Mouse (Mus musculus): ENCODE results near the gene Prpsap1. TPM values are rescaled to one million over a fixed set of nuclear protein-coding genes. Genes with fewer than 3 reads are reported as not detected.
"Not testable (repeated sequence)": the region's sequence is repeated elsewhere in the genome, so short reads cannot be mapped to it uniquely, and the experiment has no call there.

Prpsap1 gene
- polyA plus RNA-seq, 1 experiment from 2014 or later, result 18.4 TPM

DNA sequence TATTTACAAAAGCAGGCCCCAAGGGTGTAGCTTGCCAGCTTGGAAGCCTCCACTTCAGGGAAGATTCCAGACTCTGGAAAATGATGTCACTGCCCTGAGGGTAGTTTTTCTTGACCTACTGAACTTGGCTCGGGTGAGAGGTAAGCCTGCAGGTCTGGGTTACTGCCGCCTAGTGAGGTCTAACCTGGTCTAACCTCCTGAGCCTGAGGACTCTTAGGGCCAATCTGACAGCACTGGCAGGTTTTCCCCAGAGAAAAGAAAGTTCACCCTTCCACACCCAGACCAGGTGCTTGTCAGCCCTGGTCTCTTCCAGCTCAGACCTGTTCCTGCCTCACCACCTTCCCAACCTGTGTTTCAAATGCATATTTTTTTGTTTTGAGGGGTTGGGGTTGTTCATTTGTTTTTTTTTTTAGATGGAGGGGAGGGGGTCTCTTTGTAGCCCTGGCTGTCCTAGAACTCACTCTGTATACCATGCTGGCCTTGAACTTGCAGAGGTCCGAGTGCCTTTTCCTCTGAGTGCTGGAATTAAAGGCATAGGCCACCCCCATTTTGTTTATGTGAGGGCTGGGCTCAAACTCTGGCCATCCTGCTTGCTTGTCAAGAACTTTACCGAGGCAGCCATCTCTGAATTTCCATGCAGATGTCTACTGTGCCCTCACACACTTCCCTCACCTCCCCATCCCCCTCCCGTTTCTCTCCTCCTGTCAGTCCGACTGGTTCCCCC is 67.0 kb downstream of the Prpsap1 start:
- Histone ChIP-seq H3K79me2 (ENCODE audit: inconsistent target) (no peaks in the 10 kb centered on the region), H3K4me3 (ENCODE audit: inconsistent target) (no peak overlapping the region), H3K27ac (no peak overlapping the region), H3K36me3 (ENCODE audit: inconsistent target) (no peaks in the 10 kb centered on the region)
- 90% methylated on average over 6 of the region's 6 CpGs for WGBS (ENCODE audit: missing documents)

GRCm38 (mm10) chr11:116426328-116426727 is 67.7 kb downstream of the Prpsap1 start:
- H3K27ac ChIP-seq; H3K36me3 ChIP-seq (ENCODE audit: inconsistent target); H3K79me2 ChIP-seq (ENCODE audit: inconsistent target); H3K4me3 ChIP-seq (ENCODE audit: inconsistent target): not testable (repeated sequence)
- WGBS (ENCODE audit: missing documents), result 88% methylated on average over 10 of the region's 11 CpGs

DNA sequence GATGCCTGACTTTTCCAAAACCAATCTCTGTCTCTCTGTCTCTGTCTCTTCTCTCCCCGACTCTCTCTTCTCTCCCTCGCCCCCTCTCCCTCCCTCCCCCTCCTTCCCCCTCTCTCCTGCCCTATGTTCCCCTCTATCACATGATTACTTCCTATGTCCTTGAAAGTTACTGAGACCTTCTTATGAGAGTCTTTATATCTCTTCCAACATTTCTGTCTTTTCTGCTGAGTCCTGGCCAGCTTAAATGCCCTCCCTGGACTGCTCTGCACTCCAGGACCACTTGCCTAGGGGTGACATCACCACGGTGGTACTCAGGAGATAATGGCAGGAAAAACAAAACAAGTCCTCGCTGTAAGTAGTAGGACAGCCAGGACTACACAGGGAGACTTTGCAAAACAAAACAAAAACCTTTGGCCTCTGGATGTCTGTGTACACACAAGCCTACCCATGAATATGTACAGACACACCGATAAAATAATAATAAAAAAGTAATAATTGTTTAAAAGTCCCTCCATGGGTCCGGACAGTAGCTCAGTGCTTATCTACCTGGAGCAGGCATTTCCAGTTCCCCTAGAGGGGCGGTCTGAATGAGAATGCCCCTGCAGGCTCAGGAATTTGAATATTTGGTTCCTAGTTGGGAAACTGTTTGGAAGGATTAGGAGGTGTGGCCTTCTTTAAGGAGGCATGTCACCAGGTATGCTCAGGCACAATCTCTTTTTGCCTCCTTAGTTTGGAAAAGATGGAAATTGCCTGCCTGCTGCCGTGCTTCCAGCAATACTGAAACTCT is 69.2 kb downstream of the Prpsap1 start:
- Histone ChIP-seq H3K79me2 (ENCODE audit: inconsistent target) (no peaks in the 10 kb centered on the region), H3K27ac (peak overlapping the region; percentile 87), H3K4me3 (ENCODE audit: inconsistent target) (no peak overlapping the region), H3K36me3 (ENCODE audit: inconsistent target) (no peaks in the 10 kb centered on the region)
- 37% methylated on average over 8 of the region's 8 CpGs for WGBS (ENCODE audit: missing documents)

GRCm38 (mm10) chr11:116423782-116424620 is 70.0 kb downstream of the Prpsap1 start:
- Histone ChIP-seq H3K79me2 (ENCODE audit: inconsistent target) (no peaks in the 10 kb centered on the region), H3K36me3 (ENCODE audit: inconsistent target) (no peaks in the 10 kb centered on the region), H3K4me3 (ENCODE audit: inconsistent target) (peak overlapping the region; percentile 10; the same call in 1 of the 2 replicates), H3K27ac (peak overlapping the region; percentile 87)
- WGBS (ENCODE audit: missing documents), result 20% methylated on average over 9 of the region's 10 CpGs

DNA sequence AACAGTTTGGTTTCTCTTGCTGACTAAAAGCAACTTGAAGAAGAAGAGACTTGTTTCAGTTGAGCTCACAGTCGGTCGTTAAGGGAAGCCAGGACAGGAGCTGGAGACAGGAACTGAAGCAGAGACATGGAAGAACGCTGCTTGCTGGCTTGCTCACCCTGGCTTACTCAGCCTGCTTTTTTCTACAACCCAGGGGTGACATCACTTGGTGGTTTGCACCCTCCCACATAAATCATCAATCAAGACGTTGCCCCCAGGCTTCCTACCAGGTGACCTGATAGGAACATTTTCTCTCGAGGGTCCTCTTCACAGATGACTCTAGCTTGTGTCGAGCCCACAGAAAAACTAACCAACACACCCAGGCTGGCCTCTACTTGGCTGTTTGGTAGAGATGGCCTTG is 70.8 kb downstream of the Prpsap1 start:
- WGBS (ENCODE audit: missing documents), result 78% methylated on average over 6 of the region's 6 CpGs
- Histone ChIP-seq H3K36me3 (ENCODE audit: inconsistent target) (no peaks in the 10 kb centered on the region), H3K4me3 (ENCODE audit: inconsistent target) (no peak overlapping the region), H3K27ac (peak overlapping the region; percentile 87), H3K79me2 (ENCODE audit: inconsistent target) (no peaks in the 10 kb centered on the region)

DNA sequence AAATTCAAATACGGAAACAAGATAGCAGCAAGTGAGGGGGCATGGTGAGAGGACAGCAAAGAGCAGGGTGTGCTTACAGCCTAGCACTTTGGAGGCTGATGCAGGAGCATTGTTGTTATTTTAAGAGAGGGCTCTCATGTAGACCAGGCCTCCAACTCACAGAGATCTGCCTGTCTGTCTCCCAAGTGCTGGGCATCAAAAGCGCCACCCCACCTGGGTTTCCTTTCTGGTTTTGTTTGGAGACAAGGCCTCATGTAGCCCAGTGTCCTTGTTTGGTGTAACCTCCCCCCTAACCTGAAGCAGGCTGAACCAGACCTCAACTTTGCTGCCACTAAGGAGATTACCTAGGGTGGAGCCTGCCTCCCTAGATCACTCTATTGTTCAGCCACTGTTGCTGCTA is 71.4 kb downstream of the Prpsap1 start:
- WGBS (ENCODE audit: missing documents), result 97% methylated on average over 2 of the region's 2 CpGs
- Histone ChIP-seq H3K36me3 (ENCODE audit: inconsistent target) (no peaks in the 10 kb centered on the region), H3K4me3 (ENCODE audit: inconsistent target) (no peak overlapping the region), H3K79me2 (ENCODE audit: inconsistent target) (no peaks in the 10 kb centered on the region), H3K27ac (no peak overlapping the region)

DNA sequence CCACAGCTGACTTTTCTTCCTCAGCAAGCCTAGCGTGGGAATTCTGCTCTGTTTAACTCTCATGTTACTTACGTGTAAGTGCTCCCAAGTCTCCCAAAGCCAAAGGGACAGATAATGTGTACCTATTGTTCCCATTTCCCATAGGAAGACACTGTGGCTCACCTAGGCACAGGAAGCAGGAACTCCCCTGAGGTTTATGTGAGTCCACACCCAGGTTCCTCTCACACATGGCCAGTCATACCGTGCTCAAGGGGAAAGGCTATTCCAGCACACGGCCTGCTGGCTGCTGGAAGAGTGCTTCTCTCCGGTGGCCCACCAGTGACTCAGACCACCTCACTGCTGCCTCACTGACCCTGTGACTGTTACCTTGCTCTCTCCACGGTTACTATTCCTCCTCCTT is 72.9 kb downstream of the Prpsap1 start:
- Histone ChIP-seq H3K4me3 (ENCODE audit: inconsistent target) (no peak overlapping the region), H3K36me3 (ENCODE audit: inconsistent target) (no peaks in the 10 kb centered on the region), H3K79me2 (ENCODE audit: inconsistent target) (no peaks in the 10 kb centered on the region), H3K27ac (no peak overlapping the region)
- WGBS (ENCODE audit: missing documents), result 85% methylated on average over 6 of the region's 6 CpGs

Other genes starting within 250 kb of the Prpsap1 start
- gene Srp68, start 220.0 kb downstream of the Prpsap1 start, polyA plus RNA-seq (2018), result 50.2 to 71.9 TPM (median 56.6 TPM) in 3 replicates
- gene Galr2, start 213.3 kb downstream of the Prpsap1 start, polyA plus RNA-seq (2018), result not detected in 3 replicates
- 22.2 to 30.5 TPM (median 26.9 TPM) in 3 replicates for gene Exoc7, start 187.0 kb downstream of the Prpsap1 start, polyA plus RNA-seq (2018)
- not detected in 3 replicates for gene Foxj1, start 158.8 kb downstream of the Prpsap1 start, polyA plus RNA-seq (2018)
- 12.1 to 23.4 TPM (median 14.0 TPM) in 3 replicates for gene Rnf157, start 81.2 kb downstream of the Prpsap1 start, polyA plus RNA-seq (2018)
- 18.0 to 34.4 TPM (median 27.5 TPM) in 3 replicates for gene Ubald2, start 60.1 kb downstream of the Prpsap1 start, polyA plus RNA-seq (2018)
- gene Qrich2, start 28.0 kb downstream of the Prpsap1 start, polyA plus RNA-seq (2018), result not detected in 3 replicates
- gene Sphk1, start 36.7 kb upstream of the Prpsap1 start, polyA plus RNA-seq (2018), result 0.12 to 0.22 TPM in 2 of 3 replicates, not detected in the other
- 4.4 to 9.2 TPM (median 5.4 TPM) in 3 replicates for gene Ube2o, start 87.2 kb upstream of the Prpsap1 start, polyA plus RNA-seq (2018)
- gene Aanat, start 92.2 kb upstream of the Prpsap1 start, polyA plus RNA-seq (2018), result not detected in 3 replicates
- gene Rhbdf2, start 132.8 kb upstream of the Prpsap1 start, polyA plus RNA-seq (2018), result 14.2 to 37.1 TPM (median 21.7 TPM) in 3 replicates
- not detected in 3 replicates for gene Prcd, start 159.3 kb upstream of the Prpsap1 start, polyA plus RNA-seq (2018)
- gene Cygb, start 160.1 kb upstream of the Prpsap1 start, polyA plus RNA-seq (2018), result not detected in 3 replicates

Data from macrophage (primary cell).